In genomic region chr12:24965406-24965805, GRCm38 (mm10) we compare ENCODE assay signal across 13 mouse cellular contexts. TPM values are rescaled to one million over a fixed set of nuclear protein-coding genes. Genes with fewer than 3 reads are reported as not detected.
DNase-seq lines count a peak whose midpoint lies in the region; ATAC-seq lines count a peak whose summit lies in the region.
"Had no signal": no experiment of that assay in that cellular context is flagged by ENCODE, and none has a peak within 500 bp of the region (broad histone marks: within the 10 kb centered on the region; RNA-seq: fewer than 3 reads in every experiment).

No protein-coding gene starts in this region.

- DNase-seq in adrenal gland, postnatal 10 days = peak; percentile 37
- peak; percentile 26 to 46 for DNase-seq in cerebellum, adult 18-20 months
- DNase-seq in layer of hippocampus, adult 9-11 months = peak; percentile 47
- no peak for DNase-seq in spleen, postnatal 4 days (ENCODE audit: low spot score in 2 of 2)
- DNase-seq in spleen, postnatal 10 days (ENCODE audit: low spot score in 2 of 2) = no peak
- DNase-seq: gastrocnemius, postnatal 36 days; kidney, postnatal 14 days; thymus, postnatal 4 days had no signal

- H3K27me3 ChIP-seq in hindbrain, embryonic 16.5 days (replicated peaks; ENCODE audit: control insufficient read depth, insufficient read depth, low read length) = no peaks in the 10 kb centered on the region
- no peaks in the 10 kb centered on the region for H3K27me3 ChIP-seq in hindbrain, embryonic 13.5 days
- H3K27me3 ChIP-seq in kidney, embryonic 15.5 days = no peaks in the 10 kb centered on the region
- H3K27me3 ChIP-seq: heart, embryonic 15.5 days had no signal

- 71% methylated on average over 6 of the region's 6 CpGs for WGBS in hindbrain, embryonic 16.5 days
- 88% methylated on average over 6 of the region's 6 CpGs for WGBS in hindbrain, embryonic 13.5 days
- 75% methylated on average over 6 of the region's 6 CpGs for WGBS in kidney, embryonic 15.5 days

- no peaks in the 10 kb centered on the region for H3K9me3 ChIP-seq in hindbrain, embryonic 16.5 days (ENCODE audit: control insufficient read depth, low read length)
- peaks cover 5% of the 10 kb centered on the region; the same call in 1 of the 2 replicates for H3K9me3 ChIP-seq in hindbrain, embryonic 13.5 days
- no peaks in the 10 kb centered on the region for H3K9me3 ChIP-seq in kidney, embryonic 15.5 days (replicated peaks)
- H3K9me3 ChIP-seq: forebrain, embryonic 10.5 days; heart, embryonic 15.5 days had no signal

- H3K27ac ChIP-seq in hindbrain, embryonic 16.5 days (ENCODE audit: low read depth, low read length) = no peak overlapping the region; the same call in 1 of the 2 replicates
- no peak overlapping the region for H3K27ac ChIP-seq in hindbrain, embryonic 13.5 days
- H3K27ac ChIP-seq in kidney, embryonic 15.5 days = no peak overlapping the region
- H3K27ac ChIP-seq: forebrain, embryonic 10.5 days; heart, embryonic 15.5 days had no signal

- peak; percentile 74; the same call in 1 of the 2 replicates for ATAC-seq in hindbrain, embryonic 16.5 days
- no peak for ATAC-seq in hindbrain, embryonic 13.5 days (ENCODE audit: low FRiP score)
- ATAC-seq in kidney, embryonic 15.5 days (replicated peaks; ENCODE audit: low FRiP score) = no peak

- H3K36me3 ChIP-seq in hindbrain, embryonic 16.5 days (ENCODE audit: control insufficient read depth, insufficient read depth, low read length) = no peaks in the 10 kb centered on the region
- H3K36me3 ChIP-seq in hindbrain, embryonic 13.5 days = peaks cover 9% of the 10 kb centered on the region
- peaks cover 3% of the 10 kb centered on the region; the same call in 1 of the 2 replicates for H3K36me3 ChIP-seq in kidney, embryonic 15.5 days
- H3K36me3 ChIP-seq: forebrain, embryonic 10.5 days; heart, embryonic 15.5 days had no signal

- H3K4me1 ChIP-seq in hindbrain, embryonic 16.5 days (ENCODE audit: control insufficient read depth, insufficient read depth, low read depth, low read length) = no peaks in the 10 kb centered on the region
- H3K4me1 ChIP-seq in hindbrain, embryonic 13.5 days (replicated peaks) = no peaks in the 10 kb centered on the region
- H3K4me1 ChIP-seq in kidney, embryonic 15.5 days = peaks cover 15% of the 10 kb centered on the region

- no peak overlapping the region for H3K9ac ChIP-seq in hindbrain, embryonic 16.5 days (ENCODE audit: low read depth, low read length)
- no peak overlapping the region for H3K9ac ChIP-seq in hindbrain, embryonic 13.5 days
- H3K9ac ChIP-seq in kidney, embryonic 15.5 days = no peak overlapping the region
- H3K9ac ChIP-seq: heart, embryonic 15.5 days had no signal

- H3K4me2 ChIP-seq in hindbrain, embryonic 16.5 days (ENCODE audit: low read length) = no peak overlapping the region
- no peak overlapping the region for H3K4me2 ChIP-seq in hindbrain, embryonic 13.5 days
- H3K4me2 ChIP-seq in kidney, embryonic 15.5 days = no peak overlapping the region
- H3K4me2 ChIP-seq: heart, embryonic 15.5 days had no signal

- no peak overlapping the region for H3K4me3 ChIP-seq in hindbrain, embryonic 16.5 days (ENCODE audit: low read length)
- H3K4me3 ChIP-seq in hindbrain, embryonic 13.5 days = no peak overlapping the region
- no peak overlapping the region for H3K4me3 ChIP-seq in kidney, embryonic 15.5 days (replicated peaks)
- H3K4me3 ChIP-seq: forebrain, embryonic 10.5 days; heart, embryonic 15.5 days had no signal

RNA-seq across cellular contexts. Expression of gene Kidins220, which starts 9.3 kb away (rescaled TPM):
- 114 and 142 TPM in 2 replicates for polyA plus RNA-seq in hindbrain, embryonic 16.5 days (2015; fragmentation: Nextera tagmentation; extraction: Ambion mirVana)
- polyA plus RNA-seq in hindbrain, embryonic 13.5 days (2015; fragmentation: Nextera tagmentation; extraction: Ambion mirVana) = 121 and 126 TPM in 2 replicates
- 10 to 100 TPM; 67.8 to 80.8 TPM for total RNA-seq in adrenal gland, postnatal 10 days (2021)
- polyA plus RNA-seq in kidney, embryonic 15.5 days (2015; fragmentation: Nextera tagmentation; extraction: Ambion mirVana) = 28.6 and 31.1 TPM in 2 replicates

Comparison
In these comparisons a context has a peak if more than half of its experiments do, and no peak if none do; other contexts are left out.
1. DNase-seq: peak in adrenal gland, postnatal 10 days (single experiment), cerebellum, adult 18-20 months (2 of 2) and layer of hippocampus, adult 9-11 months (single experiment); none in spleen, postnatal 4 days (0 of 2) and spleen, postnatal 10 days (0 of 2).